Mouse (Mus musculus) bone marrow macrophage, adult 2 months (primary cell): ENCODE results near the gene Ttc7b.

Source experiments
- CTCF ChIP-seq: IDR thresholded peaks from 2 replicates; pipeline ENCODE4 v1.5.1; 2012; ENCODE audit warnings: low read depth, mild to moderate bottlenecking, low read length, moderate library complexity
- POLR2A ChIP-seq: IDR thresholded peaks from 2 replicates; pipeline ENCODE4 v1.6.1; 2012; ENCODE audit warnings: mild to moderate bottlenecking, low read depth, low read length, borderline replicate concordance

- TF ChIP-seq CTCF (no peak), POLR2A (no peak)
These were observed 217.5 kb downstream of the Ttc7b start for GRCm38 (mm10) chr12:100303141-100303540.
